Mouse (Mus musculus) lung, embryonic 14.5 days (tissue): Measurements from ENCODE around the gene Pdzrn3. TPM values are rescaled to one million over a fixed set of nuclear protein-coding genes. Genes with fewer than 3 reads are reported as not detected.

Source experiments
- ATAC-seq: fragments of 200-750 bp; cut with Nextera tagmentation; 2 replicates; pipeline ENCODE4 v1.8.0; 2017; ENCODE audit warnings: mild to moderate bottlenecking, moderate TSS enrichment, moderate library complexity; ENCODE audit not compliant: insufficient read depth
- DNase-seq: peaks from one replicate; pipeline ENCODE4 v3.0.0-alpha.2; 2015
- H3K27ac ChIP-seq: fragments of 300-500 bp; sonication (generic); 2 replicates; pipeline ENCODE4 v1.5.1; 2014; ENCODE audit warnings: low read depth, mild to moderate bottlenecking, moderate library complexity
- H3K27me3 ChIP-seq: fragments of 300-500 bp; sonication (generic); 2 replicates; pipeline ENCODE4 v1.6.1; 2014; ENCODE audit warnings: low read length, control low read depth; ENCODE audit not compliant: insufficient read depth
- H3K36me3 ChIP-seq: fragments of 300-500 bp; sonication (generic); 2 replicates; pipeline ENCODE4 v1.6.1; 2014; ENCODE audit warnings: control low read depth; ENCODE audit not compliant: insufficient read depth
- H3K4me1 ChIP-seq: fragments of 300-500 bp; sonication (generic); 2 replicates; pipeline ENCODE4 v1.6.1; 2014; ENCODE audit warnings: antibody characterized with exemption, control low read depth; ENCODE audit not compliant: insufficient read depth
- H3K4me2 ChIP-seq: fragments of 300-500 bp; sonication (generic); 2 replicates; pipeline ENCODE4 v1.6.1; 2014; ENCODE audit warnings: mild to moderate bottlenecking
- H3K4me3 ChIP-seq: fragments of 300-500 bp; sonication (generic); 2 replicates; pipeline ENCODE4 v1.5.1; 2014; ENCODE audit warnings: low read depth, low read length
- H3K9ac ChIP-seq: fragments of 300-500 bp; sonication (generic); 2 replicates; pipeline ENCODE4 v1.6.1; 2014
- H3K9me3 ChIP-seq: fragments of 300-500 bp; sonication (generic); 2 replicates; pipeline ENCODE4 v1.6.1; 2016; ENCODE audit warnings: low read depth, low read length, control low read depth
- CTCF ChIP-seq: IDR thresholded peaks from 2 replicates; pipeline ENCODE4 v1.5.1; 2016; ENCODE audit warnings: antibody characterized with exemption, low read depth
- WGBS: fragments of 180-500 bp; shearing (Covaris S2); extraction: QIAGEN DNeasy Blood & Tissue Kit; methylation state at CpG from one replicate; pipeline ENCODE4 v1.1.7; 2014; 5-methylcytosine and 5-hydroxymethylcytosine counted together
- polyA plus RNA-seq: library from polyadenylated mRNA; unstranded; fragments of >200 nt; fragmentation: Nextera tagmentation; extraction: Ambion mirVana; gene quantifications from 2 replicates; pipeline ENCODE4 v1.2.1, GENCODE M21; 2014

Pdzrn3 gene
- polyA plus RNA-seq, 1 experiment from 2014 or later, result 14.2 TPM

GRCm38 (mm10) chr6:101261513-101261912 lies 116.2 kb downstream of the Pdzrn3 start:
- ATAC-seq (no peak), DNase-seq (peak; percentile 86)
- no peaks in the 10 kb centered on the region for H3K27me3 ChIP-seq
- no peaks in the 10 kb centered on the region for H3K9me3 ChIP-seq
- H3K9ac ChIP-seq, result no peak overlapping the region
- H3K4me1 ChIP-seq, result peaks cover 11% of the 10 kb centered on the region; the same call in 1 of the 2 replicates
- H3K27ac ChIP-seq, result no peak overlapping the region
- H3K4me3 ChIP-seq, result no peak overlapping the region
- no peak overlapping the region for H3K4me2 ChIP-seq
- TF ChIP-seq CTCF, result peak; percentile 82
- no peaks in the 10 kb centered on the region for H3K36me3 ChIP-seq
- WGBS, result 6% methylated on average over 4 of the region's 4 CpGs

- DNase-seq (no peak), ATAC-seq (no peak)
- Histone ChIP-seq H3K9ac (no peak overlapping the region), H3K4me3 (no peak overlapping the region), H3K9me3 (no peaks in the 10 kb centered on the region), H3K27me3 (no peaks in the 10 kb centered on the region), H3K4me2 (no peak overlapping the region), H3K4me1 (peaks cover 7% of the 10 kb centered on the region; the same call in 1 of the 2 replicates), H3K36me3 (no peaks in the 10 kb centered on the region), H3K27ac (no peak overlapping the region)
- 76% methylated on average over 5 of the region's 5 CpGs for WGBS
- no peak for TF ChIP-seq CTCF
Measured at GRCm38 (mm10) chr6:101259411-101259810, 118.3 kb downstream of the Pdzrn3 start.

GRCm38 (mm10) chr6:101257418-101257817 lies 120.3 kb downstream of the Pdzrn3 start:
- TF ChIP-seq CTCF, result no peak
- no peak overlapping the region for H3K4me3 ChIP-seq
- H3K4me2 ChIP-seq, result no peak overlapping the region
- H3K27ac ChIP-seq, result no peak overlapping the region
- H3K27me3 ChIP-seq, result no peaks in the 10 kb centered on the region
- no peaks in the 10 kb centered on the region for H3K9me3 ChIP-seq
- DNase-seq (no peak), ATAC-seq (no peak)
- H3K36me3 ChIP-seq, result no peaks in the 10 kb centered on the region
- H3K9ac ChIP-seq, result no peak overlapping the region
- 89% methylated on average over 6 of the region's 6 CpGs for WGBS
- H3K4me1 ChIP-seq, result 0 out of 2 replicates have a peak, but pooled peaks cover 4% of the 10 kb centered on the region

- Histone ChIP-seq H3K4me2 (no peak overlapping the region), H3K27ac (no peak overlapping the region), H3K9me3 (no peaks in the 10 kb centered on the region), H3K4me1 (peaks cover 11% of the 10 kb centered on the region; the same call in 1 of the 2 replicates), H3K9ac (no peak overlapping the region), H3K27me3 (no peaks in the 10 kb centered on the region), H3K4me3 (no peak overlapping the region), H3K36me3 (no peaks in the 10 kb centered on the region)
- no peak for TF ChIP-seq CTCF
- 48% methylated on average over 4 of the region's 4 CpGs for WGBS
- ATAC-seq, result no peak
- DNase-seq, result no peak
Measured at GRCm38 (mm10) chr6:101254652-101255051, 123.0 kb downstream of the Pdzrn3 start.

DNA sequence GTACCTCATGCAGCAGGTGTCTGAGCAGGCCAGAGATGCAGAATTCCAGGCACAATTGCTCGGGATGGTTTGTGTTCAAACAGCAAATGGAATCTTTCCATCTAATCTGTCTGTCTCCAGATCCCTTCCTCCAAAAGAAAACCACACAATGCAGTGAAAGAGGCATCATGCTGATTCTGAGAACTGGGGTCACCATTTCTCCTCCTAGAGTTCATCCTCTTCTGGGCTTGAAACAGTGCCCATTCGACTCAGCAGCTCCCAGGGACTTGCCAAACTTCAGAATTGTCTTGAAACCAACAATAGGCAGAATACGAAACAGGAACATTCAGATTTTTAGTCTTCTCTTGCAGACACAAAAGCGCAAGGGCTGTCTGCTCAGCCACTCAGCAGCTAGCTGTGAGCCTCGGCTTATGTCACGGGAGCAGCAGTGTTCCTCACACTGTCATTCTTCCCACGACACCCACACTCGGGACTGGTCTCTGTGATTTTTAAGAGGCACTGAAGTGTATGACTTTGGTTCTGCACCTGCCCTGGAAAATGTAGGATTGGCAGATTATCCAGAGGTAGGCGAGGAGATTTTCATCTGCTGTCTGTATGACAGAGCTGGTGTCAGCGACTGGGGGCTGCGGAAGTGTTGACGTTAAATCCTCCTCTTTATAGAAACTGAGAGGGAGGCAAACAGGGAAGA lies 125.6 kb downstream of the Pdzrn3 start:
- Histone ChIP-seq H3K4me1 (peaks cover 11% of the 10 kb centered on the region; the same call in 1 of the 2 replicates), H3K27me3 (no peaks in the 10 kb centered on the region), H3K9me3 (no peaks in the 10 kb centered on the region), H3K27ac (peak overlapping the region; percentile 85), H3K4me3 (no peak overlapping the region), H3K9ac (no peak overlapping the region), H3K36me3 (no peaks in the 10 kb centered on the region), H3K4me2 (no peak overlapping the region)
- TF ChIP-seq CTCF, result no peak
- no peak for ATAC-seq
- no peak for DNase-seq
- WGBS, result 51% methylated on average over 12 of the region's 12 CpGs

DNA sequence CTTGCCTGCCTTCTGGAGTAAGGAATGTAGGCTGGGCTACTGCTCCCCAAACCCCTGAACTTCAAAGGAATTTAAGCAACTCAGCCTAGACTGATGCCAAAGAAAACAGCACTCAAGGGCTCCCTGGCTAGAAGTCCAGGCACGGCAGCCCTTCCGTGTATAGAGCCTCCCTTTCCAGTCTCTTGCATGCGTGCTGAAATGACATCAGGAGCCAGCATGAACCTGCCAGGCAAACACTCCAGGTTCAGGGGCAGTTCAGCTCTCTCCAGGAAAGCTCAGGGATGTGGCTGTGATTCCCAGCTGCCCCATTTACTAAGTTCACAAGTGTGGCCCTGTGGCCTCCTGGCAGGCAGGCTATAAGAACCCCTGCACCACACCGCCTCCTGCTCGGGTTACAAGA lies 126.5 kb downstream of the Pdzrn3 start:
- Histone ChIP-seq H3K4me3 (no peak overlapping the region), H3K27ac (peak overlapping the region; percentile 85), H3K36me3 (no peaks in the 10 kb centered on the region), H3K9me3 (no peaks in the 10 kb centered on the region), H3K4me1 (peaks cover 11% of the 10 kb centered on the region; the same call in 1 of the 2 replicates), H3K4me2 (no peak overlapping the region), H3K9ac (0 out of 2 replicates have a peak overlapping the region, but pooled peaks have one; percentile 13), H3K27me3 (no peaks in the 10 kb centered on the region)
- peak; percentile 86 for ATAC-seq
- DNase-seq, result peak; percentile 73
- no peak for TF ChIP-seq CTCF
- 43% methylated on average over 5 of the region's 5 CpGs for WGBS

DNA sequence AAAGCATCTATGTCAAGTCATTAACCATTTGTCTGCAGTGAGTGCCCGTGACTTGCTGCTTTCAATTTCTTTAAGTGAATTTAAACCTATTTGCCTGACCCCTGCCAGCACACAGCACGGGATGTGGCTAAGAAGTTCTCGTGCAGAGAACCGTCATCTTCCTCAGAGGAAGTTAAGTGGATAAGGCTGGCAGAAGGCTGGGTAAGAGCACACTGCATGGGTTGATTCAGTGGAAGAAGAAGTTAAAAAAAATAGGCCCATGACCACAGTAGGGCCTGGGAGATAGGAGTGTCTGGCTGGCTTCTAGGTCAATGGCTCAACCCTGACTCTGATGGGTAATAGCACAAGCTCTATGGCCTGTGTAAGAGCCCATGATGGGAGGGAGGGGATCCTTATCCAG lies 131.6 kb downstream of the Pdzrn3 start:
- WGBS, result 86% methylated on average over 4 of the region's 4 CpGs
- Histone ChIP-seq H3K4me1 (no peaks in the 10 kb centered on the region), H3K27me3 (no peaks in the 10 kb centered on the region), H3K36me3 (no peaks in the 10 kb centered on the region), H3K9ac (no peak overlapping the region), H3K4me3 (no peak overlapping the region), H3K27ac (no peak overlapping the region), H3K9me3 (no peaks in the 10 kb centered on the region), H3K4me2 (no peak overlapping the region)
- no peak for TF ChIP-seq CTCF
- DNase-seq (no peak), ATAC-seq (no peak)
